Mouse (Mus musculus) megakaryocyte, embryonic 14.5 days (primary cell): Measurements from ENCODE around the gene Eea1. TPM values are rescaled to one million over a fixed set of nuclear protein-coding genes. Genes with fewer than 3 reads are reported as not detected.

Experiments
- H3K27me3 ChIP-seq: replicated peaks from 2 replicates; pipeline ENCODE3; 2012; ENCODE audit warnings: inconsistent platforms
- H3K36me3 ChIP-seq: replicated peaks from 2 replicates; pipeline ENCODE3; 2012; ENCODE audit warnings: low read length, inconsistent platforms, mixed read lengths
- H3K4me1 ChIP-seq: 2 replicates; pipeline ENCODE4 v1.6.1; 2012; ENCODE audit warnings: inconsistent platforms
- H3K4me3 ChIP-seq: replicated peaks from 2 replicates; pipeline ENCODE3; 2012; ENCODE audit warnings: moderate library complexity, mild to moderate bottlenecking, inconsistent platforms
- H3K9me3 ChIP-seq: 2 replicates; pipeline ENCODE4 v1.6.1; 2012; ENCODE audit warnings: inconsistent platforms
- FLI1 ChIP-seq: IDR thresholded peaks from 2 replicates; pipeline ENCODE4 v1.6.1; 2012; ENCODE audit warnings: low read length, inconsistent platforms, mixed read lengths
- GATA1 ChIP-seq: IDR thresholded peaks from 3 replicates; pipeline ENCODE4 v1.6.1; 2012; ENCODE audit warnings: mixed read lengths, low read length, inconsistent platforms, borderline replicate concordance
- polyA plus RNA-seq: library from polyadenylated mRNA; stranded (reverse); fragments of >175 nt; gene quantifications from 2 replicates; pipeline ENCODE4 v1.2.3, GENCODE M21; 2012; ENCODE audit warnings: low replicate concordance; ENCODE audit not compliant: insufficient read depth

Gene Eea1
- polyA plus RNA-seq, 1 experiment = 2.4 TPM

DNA sequence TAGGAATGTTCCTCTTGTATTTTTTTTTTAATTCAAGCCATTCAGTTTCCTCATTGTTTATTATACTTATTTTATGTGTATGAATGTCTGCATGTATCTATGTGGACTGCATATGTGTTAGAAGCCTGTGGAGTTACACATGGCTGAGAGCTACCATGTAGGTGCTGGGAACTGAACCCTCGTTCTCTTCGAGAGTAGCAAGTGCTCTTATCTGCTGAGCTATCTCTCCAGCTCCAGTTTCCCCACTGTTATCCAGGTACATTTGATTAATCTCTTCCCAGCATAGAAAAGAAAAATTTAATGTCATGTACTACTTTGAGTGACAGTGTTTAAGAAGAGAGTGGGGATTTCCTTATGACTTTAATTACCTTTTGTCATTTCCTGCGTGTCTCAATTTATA lies 31.5 kb downstream of the Eea1 start:
- Histone ChIP-seq H3K4me3 (no peak overlapping the region), H3K27me3 (no peaks in the 10 kb centered on the region), H3K36me3 (peaks cover 27% of the 10 kb centered on the region), H3K9me3 (peaks cover 7% of the 10 kb centered on the region), H3K4me1 (peaks cover 30% of the 10 kb centered on the region)
- no peak for TF ChIP-seq GATA1
- no peak for TF ChIP-seq FLI1

DNA sequence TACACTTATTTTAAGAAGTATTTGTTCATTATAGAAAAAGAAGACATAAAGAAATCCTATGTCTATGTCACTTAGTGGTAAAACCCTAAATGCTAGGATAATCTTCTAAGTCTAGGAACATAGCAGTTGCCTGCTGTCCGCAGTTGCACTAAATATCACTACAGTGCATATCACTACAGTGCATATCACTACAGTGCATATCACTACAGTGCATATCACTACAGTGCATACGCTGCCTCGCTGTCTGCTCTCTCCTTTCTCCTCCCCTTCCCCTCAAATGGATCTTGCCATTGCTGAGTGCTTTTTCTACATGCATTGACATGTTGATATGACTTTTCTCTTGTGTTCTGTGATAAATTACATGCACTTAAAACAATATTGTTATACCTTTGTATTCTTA lies 34.0 kb downstream of the Eea1 start:
- Histone ChIP-seq H3K4me3 (no peak overlapping the region), H3K4me1 (peaks cover 24% of the 10 kb centered on the region), H3K36me3 (peaks cover 45% of the 10 kb centered on the region), H3K27me3 (no peaks in the 10 kb centered on the region), H3K9me3 (peaks cover 7% of the 10 kb centered on the region)
- TF ChIP-seq FLI1 = no peak
- no peak for TF ChIP-seq GATA1

DNA sequence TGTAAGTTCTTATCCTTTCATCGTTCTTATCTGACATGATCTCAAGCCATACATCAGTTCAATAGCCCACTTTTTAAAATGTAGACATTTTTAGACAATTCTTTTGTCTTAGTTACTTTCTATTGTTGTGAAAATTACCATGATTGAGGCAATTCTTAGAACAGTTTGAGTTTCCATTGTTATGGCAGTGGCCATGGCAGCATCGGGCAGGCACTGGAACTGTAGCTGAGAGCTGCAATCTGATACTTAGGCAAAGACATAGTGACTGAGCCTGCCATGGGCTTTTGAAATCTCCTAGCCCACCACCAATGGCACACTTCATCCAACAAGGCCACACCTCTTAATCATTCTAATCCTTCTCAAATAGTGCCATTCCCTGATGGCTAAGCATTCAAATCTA lies 36.3 kb downstream of the Eea1 start:
- Histone ChIP-seq H3K36me3 (peaks cover 58% of the 10 kb centered on the region), H3K4me1 (peaks cover 3% of the 10 kb centered on the region; the same call in 1 of the 2 replicates), H3K27me3 (no peaks in the 10 kb centered on the region), H3K9me3 (peaks cover 7% of the 10 kb centered on the region), H3K4me3 (no peak overlapping the region)
- TF ChIP-seq GATA1 (no peak), FLI1 (no peak)

DNA sequence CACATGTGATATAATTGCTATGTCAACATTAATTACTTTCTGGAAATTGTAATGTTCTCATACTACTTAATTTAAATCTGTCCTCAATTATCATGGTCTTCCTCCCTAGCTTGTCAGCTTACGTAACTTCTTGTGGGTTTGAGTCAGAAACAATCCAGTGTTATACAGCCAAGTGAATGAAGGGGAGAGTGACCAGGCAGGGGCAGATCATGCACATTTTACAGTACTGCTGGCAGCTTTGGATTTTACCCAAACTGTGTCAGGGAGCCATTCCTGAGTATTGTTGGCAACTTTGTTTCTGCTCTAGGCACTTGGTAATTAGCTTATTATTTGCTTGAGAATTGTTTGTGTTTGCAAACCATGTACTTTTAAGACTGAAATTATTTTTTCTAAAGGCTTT lies 49.3 kb downstream of the Eea1 start:
- H3K36me3 ChIP-seq = peaks cover 24% of the 10 kb centered on the region

DNA sequence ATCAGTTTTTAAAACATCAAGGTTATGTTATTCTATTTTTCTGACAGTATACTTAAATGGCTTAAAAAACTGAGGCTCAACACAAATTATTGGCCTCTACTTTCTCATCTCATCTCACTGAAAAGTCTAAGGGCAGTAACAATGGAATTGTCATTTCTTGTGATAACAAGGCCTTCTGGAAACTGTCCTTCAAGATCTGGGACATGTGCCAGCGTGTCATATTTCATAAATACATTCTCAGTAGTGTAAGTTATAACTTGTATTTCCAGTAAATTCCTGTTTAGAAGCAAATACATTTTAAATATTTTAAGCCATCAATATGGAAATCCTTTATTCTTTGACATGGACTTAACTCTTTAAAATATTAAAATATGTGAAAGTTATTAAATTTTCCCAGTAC lies 50.7 kb downstream of the Eea1 start:
- Histone ChIP-seq H3K36me3 (peaks cover 21% of the 10 kb centered on the region), H3K9me3 (no peaks in the 10 kb centered on the region), H3K27me3 (no peaks in the 10 kb centered on the region), H3K4me3 (no peak overlapping the region), H3K4me1 (0 out of 2 replicates have a peak, but pooled peaks cover 7% of the 10 kb centered on the region)
- TF ChIP-seq FLI1 (no peak), GATA1 (no peak)

More for the DNA sequence above, 49.3 kb downstream of the Eea1 start:
- no peak overlapping the region for H3K4me3 ChIP-seq
- TF ChIP-seq GATA1 = no peak
- TF ChIP-seq FLI1 = no peak
- no peaks in the 10 kb centered on the region for H3K9me3 ChIP-seq
- H3K27me3 ChIP-seq = no peaks in the 10 kb centered on the region
- H3K4me1 ChIP-seq = 0 out of 2 replicates have a peak, but pooled peaks cover 10% of the 10 kb centered on the region

DNA sequence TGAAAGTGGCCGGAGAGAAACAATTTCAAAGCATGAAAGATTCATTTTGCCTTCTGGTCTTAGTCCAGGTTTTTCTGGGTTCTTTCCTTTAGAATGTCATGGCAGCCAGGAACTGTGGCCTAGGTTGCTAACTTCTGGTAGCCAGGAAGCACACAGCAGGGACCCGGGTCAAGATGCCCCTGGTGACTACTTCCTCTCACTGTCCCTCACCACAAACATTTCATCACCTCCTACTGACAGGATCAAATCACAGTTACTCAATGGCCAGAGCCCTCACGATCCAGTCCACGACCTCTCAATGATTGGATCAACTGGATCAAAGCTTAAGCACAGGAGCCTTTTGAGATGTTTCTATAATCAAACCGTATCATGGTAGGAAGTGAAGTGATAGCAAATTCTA lies 60.5 kb downstream of the Eea1 start:
- Histone ChIP-seq H3K4me1 (no peaks in the 10 kb centered on the region), H3K27me3 (no peaks in the 10 kb centered on the region), H3K36me3 (peaks cover 57% of the 10 kb centered on the region), H3K9me3 (no peaks in the 10 kb centered on the region), H3K4me3 (no peak overlapping the region)
- no peak for TF ChIP-seq FLI1
- TF ChIP-seq GATA1 = no peak

DNA sequence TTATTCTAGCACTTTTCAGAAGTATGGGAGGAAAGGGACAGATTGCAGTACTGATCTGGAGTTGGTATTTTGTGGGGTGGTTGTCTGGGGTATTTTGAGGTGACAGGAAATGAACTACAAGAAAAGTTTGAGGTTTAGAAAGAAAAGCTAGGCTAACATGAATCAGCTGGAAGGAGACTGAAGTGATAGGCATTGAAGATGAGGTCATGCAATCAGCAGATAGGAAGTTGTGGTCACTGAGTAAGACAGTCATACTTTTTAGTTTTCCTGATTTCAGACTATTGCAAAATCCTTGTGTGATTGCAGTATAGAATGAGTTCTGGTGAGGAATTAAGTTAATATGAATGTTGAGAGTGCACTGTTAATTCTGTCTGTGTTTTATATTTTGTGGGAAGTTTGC lies 75.3 kb downstream of the Eea1 start:
- H3K4me1 ChIP-seq = peaks cover 3% of the 10 kb centered on the region; the same call in 1 of the 2 replicates
- H3K36me3 ChIP-seq = peaks cover 88% of the 10 kb centered on the region
- H3K27me3 ChIP-seq = peaks cover 1% of the 10 kb centered on the region
- TF ChIP-seq FLI1 = no peak
- no peak for TF ChIP-seq GATA1
- H3K4me3 ChIP-seq = no peak overlapping the region
- no peaks in the 10 kb centered on the region for H3K9me3 ChIP-seq

DNA sequence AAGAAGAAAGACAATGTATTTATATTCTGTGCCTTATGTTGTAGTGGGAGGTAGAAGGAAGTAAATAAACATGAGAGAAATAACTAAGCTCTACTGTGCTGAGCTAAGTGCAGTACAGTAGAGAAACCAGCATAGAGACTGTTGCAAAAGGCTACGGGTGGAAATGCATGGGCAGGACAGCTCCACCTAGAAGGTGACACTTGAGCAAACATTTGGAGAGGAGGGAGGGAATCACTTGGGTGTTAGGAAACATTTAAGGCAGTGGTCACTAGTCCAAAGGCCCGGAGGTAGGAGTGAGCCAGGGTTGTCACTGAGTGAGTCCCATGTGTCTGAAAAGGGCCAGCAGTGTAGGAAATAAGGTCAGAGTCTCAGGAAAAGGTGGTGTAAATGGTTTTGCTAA lies 77.0 kb downstream of the Eea1 start:
- Histone ChIP-seq H3K4me3 (no peak overlapping the region), H3K4me1 (peaks cover 3% of the 10 kb centered on the region; the same call in 1 of the 2 replicates), H3K27me3 (peaks cover 1% of the 10 kb centered on the region), H3K9me3 (no peaks in the 10 kb centered on the region), H3K36me3 (peaks cover 85% of the 10 kb centered on the region)
- TF ChIP-seq FLI1 (no peak), GATA1 (no peak)

DNA sequence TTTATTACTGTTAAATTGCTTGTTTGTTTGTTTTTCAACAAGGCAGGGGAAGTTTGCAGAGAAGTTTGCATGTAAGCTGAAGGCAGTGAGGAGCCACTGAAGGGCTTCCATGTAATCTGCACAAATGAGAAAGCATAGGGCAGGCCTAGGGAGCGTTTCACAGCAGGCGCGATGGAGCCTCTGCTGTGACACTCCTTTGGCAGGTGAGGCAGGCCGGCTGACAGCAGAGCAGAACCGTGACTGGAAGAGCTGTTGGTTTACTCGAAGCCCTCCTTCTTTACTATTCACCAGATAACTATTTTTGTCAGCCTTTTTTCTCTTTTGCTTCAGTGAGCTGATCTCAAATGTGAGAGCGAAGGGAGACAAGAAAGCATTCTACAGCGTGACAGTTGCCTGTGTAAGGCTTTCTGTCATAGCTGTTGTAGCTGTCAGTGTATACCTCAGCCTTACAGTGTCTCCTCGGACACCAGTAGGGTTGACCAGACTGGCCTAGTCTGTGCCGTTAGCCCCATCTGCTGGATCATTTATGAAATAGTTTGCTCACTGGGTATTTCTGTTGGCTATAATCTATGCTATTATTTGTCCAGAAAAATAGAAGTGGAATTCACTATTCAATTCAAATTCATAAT lies 93.0 kb downstream of the Eea1 start:
- TF ChIP-seq GATA1 (no peak), FLI1 (no peak)
- Histone ChIP-seq H3K9me3 (no peaks in the 10 kb centered on the region), H3K4me1 (peaks cover 4% of the 10 kb centered on the region; the same call in 1 of the 2 replicates), H3K27me3 (no peaks in the 10 kb centered on the region), H3K36me3 (peaks cover 79% of the 10 kb centered on the region), H3K4me3 (no peak overlapping the region)

DNA sequence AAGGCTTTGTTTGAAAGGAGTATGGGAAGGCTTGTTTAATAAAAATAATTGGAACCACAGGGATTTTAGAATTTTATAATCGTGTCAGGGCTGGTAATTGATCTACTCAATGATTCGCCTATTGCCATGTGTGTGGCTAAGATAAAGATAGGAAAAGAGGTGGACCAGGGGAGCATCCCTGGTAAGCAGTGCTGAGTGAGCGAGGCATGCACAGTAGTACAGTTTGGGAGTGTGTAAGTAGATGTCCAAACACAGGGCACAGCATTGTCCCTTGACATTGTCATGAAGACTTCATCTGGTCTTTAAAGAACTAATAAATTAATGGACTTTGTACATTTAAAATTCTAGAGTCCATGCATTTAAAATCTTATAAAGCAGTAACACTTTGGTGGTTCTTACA lies 93.7 kb downstream of the Eea1 start:
- Histone ChIP-seq H3K4me3 (no peak overlapping the region), H3K27me3 (no peaks in the 10 kb centered on the region), H3K9me3 (no peaks in the 10 kb centered on the region), H3K4me1 (peaks cover 4% of the 10 kb centered on the region; the same call in 1 of the 2 replicates), H3K36me3 (peaks cover 82% of the 10 kb centered on the region)
- TF ChIP-seq FLI1 (no peak), GATA1 (no peak)
